Mouse (Mus musculus): ENCODE results near the gene Cp.
"Not testable (repeated sequence)": the region's sequence is repeated elsewhere in the genome, so short reads cannot be mapped to it uniquely, and the experiment has no call there.

Cp gene

DNA sequence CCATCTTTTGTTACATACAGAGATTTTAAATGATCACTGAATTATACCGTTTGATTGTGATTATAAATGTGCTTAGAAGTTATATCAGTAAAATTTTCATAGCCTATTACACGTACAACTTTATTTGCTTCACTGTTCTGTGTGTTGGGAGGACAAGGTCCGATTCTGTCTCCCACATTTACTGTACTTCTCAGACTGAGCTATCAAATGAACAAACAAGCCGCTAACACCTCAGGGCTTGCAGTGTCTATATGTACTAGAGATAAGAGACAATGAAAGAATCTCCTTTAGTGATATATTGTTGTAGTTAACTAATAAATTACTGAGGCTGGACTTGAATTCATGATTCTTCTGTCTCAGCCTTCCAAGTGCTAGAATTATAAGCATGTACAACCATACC is 50.4 kb downstream of the Cp start:
- no peak for DNase-seq

DNA sequence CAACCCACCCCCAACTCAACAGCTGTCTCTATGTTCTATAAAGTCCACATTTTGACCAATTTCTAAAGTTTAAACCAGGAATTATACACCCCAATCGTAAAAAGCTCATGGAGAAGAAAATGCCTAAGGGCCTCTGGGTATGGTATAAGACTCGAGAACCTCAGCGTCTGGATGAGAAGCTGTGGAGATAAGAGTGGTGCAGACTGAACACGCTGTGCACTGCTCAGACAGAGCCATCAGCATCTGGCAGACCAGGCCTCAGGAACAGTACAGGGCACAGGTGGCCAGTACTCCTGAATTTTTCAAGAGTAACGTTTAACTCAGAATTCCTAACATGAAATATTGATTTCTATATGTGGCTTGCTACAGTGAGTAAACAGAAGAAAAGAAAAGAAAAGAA is 50.9 kb downstream of the Cp start:
- no peak for DNase-seq

GRCm38 (mm10) chr3:20010464-20010863 is 53.6 kb downstream of the Cp start:
- no peak for DNase-seq

- not testable (repeated sequence) for DNase-seq
Measured at GRCm38 (mm10) chr3:20010905-20011304, 54.1 kb downstream of the Cp start.

DNA sequence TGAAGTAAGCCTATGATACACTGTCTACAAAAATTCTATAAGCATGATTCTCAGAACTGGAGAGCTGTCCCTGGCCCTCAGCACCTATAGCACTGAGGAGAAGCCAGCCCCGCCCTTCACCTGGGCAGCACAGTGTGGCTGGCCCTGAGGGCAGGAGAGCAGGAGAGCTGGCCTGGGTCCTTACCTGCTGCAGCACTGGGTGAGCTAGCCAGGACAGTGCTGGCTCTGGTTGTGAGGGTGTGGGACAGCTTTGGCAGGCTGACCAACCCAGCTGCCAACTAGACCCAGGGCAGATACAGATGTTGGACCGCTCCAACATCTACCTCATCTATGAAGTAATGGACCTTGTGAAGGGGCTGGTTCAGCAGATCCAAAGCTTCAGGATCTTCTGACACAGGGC is 57.6 kb downstream of the Cp start:
- no peak for DNase-seq

DNA sequence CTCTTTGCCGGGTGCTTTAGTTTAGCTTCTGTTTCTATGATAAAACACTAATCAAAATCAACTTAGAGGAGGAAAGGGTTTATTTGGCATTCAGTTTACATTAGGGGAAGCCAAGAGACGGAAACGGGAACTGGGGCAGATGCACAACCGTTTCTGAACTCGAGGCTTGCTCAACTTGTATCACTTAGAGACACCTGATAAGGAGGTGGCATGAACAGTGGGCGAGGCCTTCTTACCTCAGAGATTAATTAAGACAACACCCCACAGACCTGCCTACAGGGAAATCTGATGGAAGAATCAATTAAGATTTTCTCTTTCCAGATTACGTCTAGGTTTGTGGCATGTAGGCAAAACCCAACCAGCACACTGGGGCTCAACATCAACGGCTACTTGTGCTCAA is 61.2 kb downstream of the Cp start:
- DNase-seq = no peak

- DNase-seq = no peak
Measured at GRCm38 (mm10) chr3:20023832-20024231, 67.0 kb downstream of the Cp start.

GRCm38 (mm10) chr3:20026481-20026880 is 69.6 kb downstream of the Cp start:
- DNase-seq = no peak

DNA sequence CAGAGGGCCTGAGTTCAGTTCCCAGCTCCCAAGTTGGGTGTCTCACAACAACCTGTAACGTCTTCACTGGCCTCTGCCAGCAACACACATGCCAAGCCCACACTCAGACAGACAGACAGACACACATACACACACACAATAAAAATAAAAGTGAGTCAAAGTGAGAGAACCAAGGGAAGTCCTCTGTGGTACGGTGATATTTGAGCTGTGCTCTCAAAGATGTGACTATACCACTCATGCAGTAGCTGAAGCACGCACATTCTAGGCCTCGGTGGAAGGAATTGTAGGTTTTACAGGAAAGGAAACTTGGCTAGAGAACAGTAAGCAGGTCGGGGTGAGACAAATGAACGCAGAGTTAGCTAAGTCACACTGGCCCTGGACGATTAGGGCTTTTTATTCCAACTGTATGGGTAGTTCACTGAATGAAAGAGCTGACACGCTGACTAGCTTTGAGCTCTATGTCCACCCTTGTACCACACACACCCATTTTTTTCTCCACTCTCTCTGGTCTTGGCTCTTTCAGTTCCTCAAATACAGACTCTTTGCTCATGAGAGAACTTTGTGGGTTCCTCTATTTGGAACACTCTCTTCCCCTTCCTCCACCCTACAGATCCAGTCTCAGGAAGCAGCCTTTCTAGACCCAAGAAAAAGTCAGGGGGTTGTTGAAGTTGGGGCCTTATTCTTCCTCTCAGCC is 70.3 kb downstream of the Cp start:
- DNase-seq = no peak

DNA sequence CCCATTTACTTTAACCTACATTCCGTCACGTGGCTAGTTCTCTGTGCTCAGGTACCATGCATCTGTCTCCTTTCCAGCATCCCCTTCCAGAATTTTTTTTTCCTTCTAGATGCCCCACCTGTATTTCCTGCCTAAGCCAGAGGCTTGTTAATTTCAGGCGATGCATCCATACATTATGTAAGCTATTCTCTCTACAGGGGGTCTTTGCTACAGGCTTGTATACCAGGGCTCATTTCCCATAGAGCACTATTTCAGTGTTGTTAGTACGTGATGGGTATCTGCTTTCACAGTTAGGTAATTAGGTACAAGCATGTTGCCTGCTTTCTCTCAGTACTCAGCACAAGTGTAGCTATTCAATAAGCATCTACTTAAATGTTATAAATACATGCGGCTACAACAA is 70.9 kb downstream of the Cp start:
- DNase-seq = no peak

DNA sequence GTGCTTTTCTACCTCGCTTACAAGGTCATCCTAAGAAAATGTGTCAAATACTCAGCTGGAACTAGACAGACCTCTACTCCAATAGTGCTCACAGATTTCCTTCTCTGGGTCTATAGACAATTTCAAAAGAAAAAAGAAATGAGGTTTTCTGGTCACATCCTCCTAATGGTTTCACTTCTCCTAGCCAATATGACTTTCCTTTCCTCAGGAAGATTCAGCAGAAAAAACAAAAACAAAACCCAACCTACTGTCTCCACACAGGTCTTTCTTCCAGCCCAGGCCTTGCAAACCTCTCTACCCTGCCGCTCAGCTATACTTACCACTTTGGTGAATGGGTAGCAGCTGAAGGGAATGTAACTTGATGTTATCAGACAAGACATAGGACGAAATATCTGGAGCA is 71.8 kb downstream of the Cp start:
- no peak for DNase-seq

- no peak for DNase-seq
Measured at GRCm38 (mm10) chr3:20030807-20031206, 74.0 kb downstream of the Cp start.

DNA sequence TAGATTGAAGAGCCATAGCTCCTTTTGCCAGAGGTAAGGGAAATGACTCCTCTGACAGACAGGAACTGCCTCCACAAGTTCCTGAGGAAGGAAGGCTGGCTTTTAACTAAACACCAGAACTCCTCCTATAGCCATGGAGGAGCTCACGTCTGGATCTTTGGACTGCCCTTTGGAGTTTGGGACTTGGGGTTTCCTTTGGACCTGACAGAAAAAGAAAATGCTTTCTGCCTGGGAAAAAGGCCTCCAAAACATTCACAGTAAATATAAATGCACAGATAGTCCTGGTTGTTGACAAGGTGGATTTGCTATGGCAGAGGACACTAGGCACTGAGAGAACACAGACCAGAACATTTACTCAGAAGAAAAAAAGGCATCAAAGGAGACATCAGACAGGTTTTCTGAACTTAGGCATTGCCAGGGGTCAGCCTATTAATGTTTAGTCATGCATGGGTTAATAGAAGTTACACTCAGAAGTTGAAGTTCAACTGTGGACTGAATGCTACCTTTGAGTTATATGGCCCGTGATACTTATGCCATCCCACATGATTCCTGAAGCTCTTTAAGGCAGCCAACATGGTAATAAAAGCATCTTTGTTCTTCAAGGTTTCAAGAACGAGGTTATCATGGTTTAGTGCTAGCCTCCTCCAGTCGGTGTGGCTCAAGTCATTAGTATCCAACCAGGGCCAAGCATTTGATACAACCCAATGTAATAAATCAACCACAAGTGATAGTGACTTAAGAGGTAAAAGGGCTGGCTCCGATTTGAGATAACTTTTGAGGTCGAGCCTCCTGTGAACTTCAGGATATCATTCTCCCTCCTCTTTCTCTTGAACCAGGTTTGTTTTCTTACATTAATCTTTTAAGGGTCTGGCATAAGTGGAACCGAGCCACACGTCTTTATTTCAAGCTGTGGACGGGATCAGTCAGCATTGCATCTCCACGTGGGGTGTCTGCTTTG is 77.2 kb downstream of the Cp start:
- DNase-seq = peak; percentile 83

DNA sequence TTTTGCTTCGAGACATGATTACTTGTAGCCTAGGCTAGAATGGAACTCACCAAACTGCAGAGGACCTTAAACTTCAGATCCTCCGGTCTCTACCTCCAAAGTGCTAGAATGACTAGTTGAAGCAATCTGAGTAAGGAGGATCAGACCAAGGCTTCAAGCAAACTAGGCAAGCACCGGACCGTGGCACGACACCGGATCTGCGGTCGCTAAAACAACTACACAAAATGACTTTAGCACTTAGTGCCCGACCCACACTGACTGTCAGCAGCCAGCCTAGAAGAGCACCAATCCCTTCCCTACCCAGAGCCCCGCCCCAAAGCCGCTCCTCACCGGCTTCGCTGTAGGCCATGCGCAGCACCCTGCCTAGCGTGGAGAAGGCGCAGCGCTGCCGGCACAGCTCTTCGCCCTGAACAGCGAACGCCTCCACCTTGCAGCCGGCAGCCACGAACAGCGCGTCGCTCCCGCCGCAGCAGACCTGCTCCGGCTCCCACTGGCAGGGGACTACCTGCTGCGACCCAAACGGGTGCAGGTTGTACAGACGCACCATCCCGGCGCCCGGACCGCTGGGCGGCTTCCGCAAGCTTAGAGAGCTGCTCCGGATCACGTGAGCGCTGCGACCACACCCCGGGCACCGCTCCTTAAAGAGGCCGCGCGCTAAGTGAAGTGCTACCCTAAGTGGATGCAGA is 78.0 kb downstream of the Cp start, which contains the start of gene Hps3:
Gene Hps3 (minus strand): TSS at position 597 of the 686 bp plus-strand sequence.
- peak; percentile 93 for DNase-seq

DNA sequence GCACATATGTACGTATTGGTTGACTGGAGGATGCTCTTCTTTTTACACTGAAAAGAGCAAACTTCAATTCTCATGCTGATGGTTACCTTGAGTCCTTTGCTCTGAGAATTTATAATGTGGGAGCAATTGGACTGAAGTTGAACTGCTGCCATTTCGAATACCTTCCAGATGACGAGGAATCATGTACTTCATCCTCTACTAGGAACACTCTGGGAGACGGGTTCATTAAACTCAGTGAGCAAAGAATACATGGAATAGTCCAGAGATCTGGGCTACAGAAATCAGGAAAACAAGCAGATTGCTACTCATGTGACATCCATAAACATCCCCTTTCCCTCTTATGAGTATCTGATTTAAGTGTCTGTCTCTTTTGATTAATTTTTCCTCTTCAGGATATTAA is 79.2 kb downstream of the Cp start:
- DNase-seq = no peak

DNA sequence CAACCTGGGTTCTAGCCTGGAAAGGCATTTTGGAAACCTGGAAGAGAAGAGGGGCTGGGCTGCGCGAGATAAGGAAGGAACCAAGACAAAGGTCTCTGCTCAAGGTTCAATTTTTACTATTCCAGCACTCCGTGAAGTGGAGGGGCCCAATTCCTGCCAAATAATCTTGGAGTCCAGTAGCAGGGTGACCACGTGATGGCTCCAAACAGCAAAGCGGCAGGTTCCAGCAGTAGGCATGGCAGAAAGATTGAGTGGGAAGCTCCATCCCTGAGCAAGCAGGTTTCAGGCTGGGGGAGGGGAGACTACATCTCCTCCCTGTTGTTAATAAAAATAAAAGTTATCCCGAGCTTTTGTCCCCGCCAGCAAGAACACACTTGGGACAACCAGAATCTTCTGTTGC is 84.6 kb downstream of the Cp start:
- peak; percentile 64 for DNase-seq

GRCm38 (mm10) chr3:20044736-20045135 is 87.9 kb downstream of the Cp start:
- DNase-seq = not testable (repeated sequence)

DNA sequence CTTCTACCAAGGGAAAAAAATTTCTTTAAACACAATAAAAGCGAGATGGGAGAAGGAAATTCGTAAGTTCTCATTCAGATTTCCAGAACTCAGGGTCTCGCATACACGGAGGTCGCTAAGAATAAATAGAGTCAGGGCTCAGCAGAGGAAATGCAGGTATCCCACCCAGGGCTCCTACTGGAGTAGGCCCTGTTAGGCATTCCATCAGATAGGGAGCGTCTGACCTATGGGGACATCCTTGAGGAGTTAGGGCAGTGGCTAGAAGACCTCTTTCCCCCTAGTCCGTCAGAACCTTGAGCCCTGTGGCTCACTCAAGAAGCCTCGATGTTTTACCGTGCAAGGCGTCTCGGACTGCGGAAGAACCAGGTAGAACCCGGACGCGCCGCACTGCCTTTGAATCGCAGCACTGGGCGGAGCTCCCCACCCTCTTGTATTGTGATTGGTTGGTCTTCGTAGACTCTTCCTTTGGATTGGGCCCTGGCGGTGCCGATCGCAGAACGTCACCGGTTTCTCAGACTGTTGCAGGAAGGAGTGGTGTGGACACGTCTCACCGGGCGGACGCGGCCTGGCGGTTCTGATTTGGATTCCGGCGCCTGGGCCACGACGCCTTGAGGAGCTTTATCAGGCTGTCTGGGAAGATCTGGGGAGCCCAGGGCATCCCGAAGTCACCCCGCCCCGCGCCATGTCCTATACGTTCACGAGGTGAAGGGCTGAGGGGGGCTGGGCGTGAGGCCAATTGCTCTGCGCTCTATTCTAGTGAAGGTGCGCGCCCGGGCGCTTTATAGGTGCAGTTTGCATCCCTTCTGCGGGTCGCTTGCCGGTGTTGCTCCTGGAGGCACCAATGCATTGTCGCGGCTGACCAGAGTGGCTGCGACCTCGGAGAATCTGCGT is 100.7 kb downstream of the Cp start, which contains the start of gene Hltf:
Gene Hltf (plus strand): TSS at position 506 of the 891 bp plus-strand sequence.
- DNase-seq = peak; percentile 98

DNA sequence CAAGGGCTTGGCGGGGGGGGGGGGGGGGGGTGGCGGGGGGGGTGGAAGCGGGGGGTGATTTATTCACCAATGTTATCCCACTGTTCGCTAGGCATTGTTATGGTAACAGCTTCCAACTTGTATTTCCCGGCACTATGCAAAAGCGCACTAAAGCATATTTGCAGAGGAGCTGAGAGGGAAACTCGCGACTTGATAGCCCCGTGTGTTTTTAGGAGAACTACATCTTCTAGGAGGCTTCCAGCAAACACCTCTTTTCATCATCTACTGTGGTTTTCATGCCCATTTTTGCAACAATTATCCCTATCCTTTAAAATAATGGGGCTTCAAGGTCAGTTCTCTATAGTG is 101.3 kb downstream of the Cp start:
- DNase-seq = no peak
